Mouse (Mus musculus): ENCODE results near the gene Klk10.

Gene Klk10

GRCm38 (mm10) chr7:43796355-43796754 is 15.5 kb downstream of the Klk10 start:
- DNase-seq (ENCODE audit: low spot score) = no peak

DNA sequence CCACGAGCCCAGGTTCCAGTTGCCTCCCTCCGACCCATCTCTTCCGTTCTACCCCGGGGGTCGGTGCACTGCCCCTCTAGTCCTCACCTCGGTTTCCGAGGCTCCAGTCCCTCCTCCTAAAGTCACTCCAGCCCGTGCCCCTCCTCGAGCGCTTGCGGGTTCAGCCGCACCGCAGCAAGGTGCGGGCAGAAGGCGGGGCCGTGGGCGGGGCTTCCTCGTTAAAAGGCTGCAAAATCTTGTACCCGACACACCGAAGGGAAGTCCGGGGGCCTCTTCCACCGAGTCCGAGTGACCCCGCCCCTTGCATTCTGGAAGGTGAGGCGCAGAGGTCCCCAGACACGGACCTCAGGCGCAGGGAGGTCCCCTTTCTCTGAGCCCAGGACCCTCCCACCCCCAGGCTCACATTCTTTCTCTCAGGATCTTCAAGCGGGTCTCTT is 16.5 kb downstream of the Klk10 start, which contains the start of gene Klk8:
Klk8 (plus strand) TSS at position 245 of the 437 bp plus-strand sequence.
- no peak for DNase-seq (ENCODE audit: low spot score)

DNA sequence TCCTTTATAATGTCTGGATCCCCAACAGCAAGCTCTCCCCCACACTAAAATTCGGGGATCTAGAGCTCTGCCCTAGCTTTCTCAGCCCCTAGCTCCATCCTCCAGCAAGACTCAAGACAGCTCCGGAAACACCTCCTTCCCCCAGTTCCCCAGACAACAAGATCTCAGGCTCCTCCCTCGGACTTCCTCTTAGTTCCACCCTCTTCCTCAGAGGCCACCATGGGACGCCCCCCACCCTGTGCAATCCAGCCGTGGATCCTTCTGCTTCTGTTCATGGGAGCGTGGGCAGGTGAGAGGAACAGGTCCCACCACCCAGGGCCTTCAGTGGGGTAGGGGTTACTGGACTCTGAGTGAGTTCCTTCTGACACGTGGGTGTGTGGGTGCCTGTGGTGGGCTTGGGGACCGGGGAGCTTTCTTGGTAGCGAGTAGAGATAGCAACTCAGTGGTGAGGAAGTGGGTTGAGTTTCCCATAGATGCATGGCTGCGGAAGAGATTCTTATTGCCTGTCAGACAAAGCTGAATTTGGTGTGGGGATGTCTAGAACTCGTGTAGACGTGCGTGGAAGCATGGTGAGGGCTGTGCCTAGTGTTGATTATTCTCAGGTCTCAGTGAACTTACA is 17.1 kb downstream of the Klk10 start:
- no peak for DNase-seq (ENCODE audit: low spot score)

DNA sequence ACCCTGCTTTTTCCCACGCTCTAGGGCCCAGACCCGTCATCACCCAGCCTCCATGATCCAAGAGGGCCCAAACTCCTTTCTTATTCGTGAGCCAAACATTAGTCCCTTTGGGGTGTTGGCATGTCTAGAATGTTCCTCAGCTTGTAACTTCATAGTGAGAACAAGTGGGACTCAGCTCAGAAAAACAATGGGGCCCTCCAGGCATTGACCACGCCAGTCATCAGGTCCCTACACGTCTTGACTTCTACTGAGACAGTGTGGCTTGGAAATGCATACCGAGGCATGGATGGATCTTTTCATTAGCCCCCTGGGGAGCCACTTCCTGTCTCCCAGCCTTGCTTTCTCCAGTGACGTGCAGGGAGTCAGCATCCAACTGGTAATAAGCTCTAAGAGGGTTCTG is 19.0 kb downstream of the Klk10 start:
- no peak for DNase-seq (ENCODE audit: low spot score)

GRCm38 (mm10) chr7:43810994-43811393 is 30.2 kb downstream of the Klk10 start, which contains the start of gene Klk7:
TSS of gene Klk7 (plus strand) at chr7:43811294.
- DNase-seq (ENCODE audit: low spot score) = no peak

GRCm38 (mm10) chr7:43815211-43815610 is 34.4 kb downstream of the Klk10 start:
- no peak for DNase-seq (ENCODE audit: low spot score)

DNA sequence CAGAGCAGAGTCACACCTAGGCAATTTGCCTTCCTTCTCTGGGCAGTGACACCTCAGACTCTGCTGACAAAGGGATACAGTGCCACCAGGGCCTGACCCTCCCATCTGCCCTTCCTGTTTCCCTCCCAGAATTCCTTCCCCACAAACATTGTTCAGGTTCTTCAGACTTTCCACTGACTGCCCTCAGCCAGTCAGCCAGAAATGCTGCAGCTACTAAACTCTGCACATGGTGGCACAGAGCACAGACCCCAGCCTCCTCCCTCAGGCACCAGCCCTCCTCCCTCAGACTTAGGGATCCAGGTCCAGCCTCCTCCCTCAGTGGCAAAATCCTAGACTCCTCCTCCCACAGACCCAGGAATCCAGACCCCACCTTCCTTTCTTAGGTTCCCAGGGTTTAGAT is 35.9 kb downstream of the Klk10 start:
- DNase-seq (ENCODE audit: low spot score) = no peak

- no peak for DNase-seq (ENCODE audit: low spot score)
Observed at GRCm38 (mm10) chr7:43821581-43821980, 40.7 kb downstream of the Klk10 start.

- DNase-seq (ENCODE audit: low spot score) = no peak
Observed at GRCm38 (mm10) chr7:43824199-43824598, 43.4 kb downstream of the Klk10 start, which contains the start of gene Klk6. TSS of gene Klk6 (plus strand) at chr7:43824499.

- no peak for DNase-seq (ENCODE audit: low spot score)
Observed at GRCm38 (mm10) chr7:43826056-43826455, 45.2 kb downstream of the Klk10 start.

GRCm38 (mm10) chr7:43827706-43828105 is 46.9 kb downstream of the Klk10 start:
- DNase-seq (ENCODE audit: low spot score) = no peak

DNA sequence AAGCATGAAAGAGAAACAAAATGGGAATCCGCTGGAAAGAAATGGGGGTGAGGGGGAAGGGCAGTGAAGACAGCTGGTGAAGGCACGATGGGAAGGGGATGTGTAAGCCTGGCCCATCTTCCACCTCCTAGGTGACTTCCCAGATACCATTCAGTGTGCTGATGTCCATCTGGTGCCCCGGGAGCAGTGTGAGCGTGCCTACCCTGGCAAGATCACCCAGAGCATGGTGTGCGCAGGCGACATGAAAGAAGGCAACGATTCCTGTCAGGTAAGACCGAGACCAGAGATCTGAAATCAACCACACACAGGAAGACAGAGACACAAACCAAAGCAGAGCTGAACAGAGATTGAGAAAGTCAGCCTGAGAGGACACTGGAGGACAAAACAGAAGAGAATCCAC is 48.2 kb downstream of the Klk10 start:
- no peak for DNase-seq (ENCODE audit: low spot score)

Data from ovary, postnatal 10 days (tissue).